Mouse (Mus musculus) cortical plate, adult 2 months (tissue): Measurements from ENCODE around the gene Cog5. TPM values are rescaled to one million over a fixed set of nuclear protein-coding genes. Genes with fewer than 3 reads are reported as not detected.
A peak's percentile ranks its signal among the peaks of the same experiment; 100 is the strongest.

ENCODE experiments used
- H3K27ac ChIP-seq: fragments of 200-500 bp; 2 replicates; pipeline ENCODE4 v1.5.1; 2012; ENCODE audit warnings: low read length, control low read depth, inconsistent platforms; ENCODE audit not compliant: insufficient read depth
- H3K4me1 ChIP-seq: fragments of 200-500 bp; 2 replicates; pipeline ENCODE4 v1.6.1; 2011; ENCODE audit warnings: low read length; ENCODE audit not compliant: control insufficient read depth, insufficient read depth
- H3K4me3 ChIP-seq: fragments of 200-500 bp; 2 replicates; pipeline ENCODE4 v1.5.1; 2011; ENCODE audit warnings: mild to moderate bottlenecking, low read length, control low read depth; ENCODE audit not compliant: insufficient read depth
- CTCF ChIP-seq: fragments of 200-500 bp; IDR thresholded peaks from 2 replicates; pipeline ENCODE4 v1.5.1; 2011; ENCODE audit warnings: mild to moderate bottlenecking, control low read depth, low read length; ENCODE audit not compliant: insufficient read depth; ENCODE audit errors: extremely low read depth
- POLR2A ChIP-seq: fragments of 200-500 bp; IDR thresholded peaks from 2 replicates; pipeline ENCODE4 v1.6.1; 2011; ENCODE audit warnings: mild to moderate bottlenecking, low read length, control low read depth; ENCODE audit not compliant: insufficient read depth; ENCODE audit errors: extremely low read depth
- polyA plus RNA-seq: library from polyadenylated mRNA; depleted of rRNA; stranded (reverse); fragments of >200 nt; gene quantifications from 2 replicates; pipeline ENCODE4 v1.2.3, GENCODE M21; 2012

The Cog5 gene
- polyA plus RNA-seq, 1 experiment, result 30.1 TPM

DNA sequence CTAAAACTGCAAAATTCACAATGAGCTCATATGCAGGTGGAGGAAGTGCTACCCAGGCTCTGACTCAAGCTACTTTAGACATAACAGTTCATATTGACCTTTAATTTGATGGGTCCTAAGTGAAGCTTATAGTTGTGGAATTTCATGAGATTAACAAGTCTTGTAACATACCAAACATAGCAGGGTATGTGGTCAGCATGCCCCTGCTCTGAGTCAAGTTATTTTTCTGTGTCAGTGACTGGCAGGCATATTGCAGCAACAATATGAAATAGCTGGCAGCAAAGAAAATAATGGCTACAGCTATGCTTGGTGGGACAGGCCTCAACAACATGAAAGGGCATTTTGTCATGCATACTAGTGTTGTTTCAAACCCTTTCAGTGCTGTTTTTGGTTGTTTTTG lies 183.9 kb downstream of the Cog5 start:
- Histone ChIP-seq H3K27ac (no peak overlapping the region), H3K4me3 (no peak overlapping the region), H3K4me1 (no peaks in the 10 kb centered on the region)
- no peak for TF ChIP-seq POLR2A
- no peak for TF ChIP-seq CTCF

- Histone ChIP-seq H3K4me1 (no peaks in the 10 kb centered on the region), H3K27ac (no peak overlapping the region), H3K4me3 (no peak overlapping the region)
- TF ChIP-seq POLR2A (no peak), CTCF (no peak)
Measured at GRCm38 (mm10) chr12:31839249-31839648, 184.6 kb downstream of the Cog5 start.

DNA sequence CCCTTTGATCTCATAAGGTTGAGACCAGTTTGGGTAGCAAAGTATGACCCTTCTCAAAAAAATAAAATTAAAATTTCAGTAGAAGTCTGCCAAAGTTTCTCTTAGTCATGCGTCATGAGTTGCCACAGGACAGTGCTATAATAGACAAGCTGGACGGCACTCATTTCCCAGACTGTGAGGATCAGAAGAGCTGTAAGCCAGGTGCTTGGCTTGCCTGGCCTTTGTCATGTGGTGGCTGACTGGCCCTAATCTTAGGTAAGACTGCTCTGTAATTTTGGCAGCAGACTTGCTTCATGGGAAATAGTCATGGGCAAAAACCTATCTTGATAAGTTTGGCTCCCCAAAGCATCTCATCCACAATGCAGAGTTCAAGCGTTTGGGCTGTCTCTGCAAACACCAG lies 191.4 kb downstream of the Cog5 start:
- TF ChIP-seq CTCF (no peak), POLR2A (no peak)

GRCm38 (mm10) chr12:31848630-31849415 lies 194.2 kb downstream of the Cog5 start:
- H3K27ac ChIP-seq, result peak overlapping the region; percentile 36; the same call in 1 of the 2 replicates
- H3K4me3 ChIP-seq, result no peak overlapping the region
- TF ChIP-seq POLR2A, result no peak
- no peak for TF ChIP-seq CTCF
- peaks cover 4% of the 10 kb centered on the region for H3K4me1 ChIP-seq

More for the DNA sequence above, 191.4 kb downstream of the Cog5 start:
- H3K27ac ChIP-seq, result no peak overlapping the region
- H3K4me1 ChIP-seq, result peaks cover 4% of the 10 kb centered on the region
- H3K4me3 ChIP-seq, result no peak overlapping the region

GRCm38 (mm10) chr12:31849601-31850000 lies 194.9 kb downstream of the Cog5 start:
- TF ChIP-seq CTCF, result no peak
- Histone ChIP-seq H3K4me3 (no peak overlapping the region), H3K4me1 (peaks cover 4% of the 10 kb centered on the region), H3K27ac (no peak overlapping the region)

- Histone ChIP-seq H3K4me3 (no peak overlapping the region), H3K4me1 (peaks cover 3% of the 10 kb centered on the region), H3K27ac (no peak overlapping the region)
- TF ChIP-seq CTCF (no peak), POLR2A (no peak)
Measured at GRCm38 (mm10) chr12:31854039-31854438, 199.4 kb downstream of the Cog5 start.

- Histone ChIP-seq H3K27ac (no peak overlapping the region), H3K4me1 (peaks cover 2% of the 10 kb centered on the region; the same call in 1 of the 2 replicates), H3K4me3 (no peak overlapping the region)
- TF ChIP-seq POLR2A, result no peak
- TF ChIP-seq CTCF, result no peak
Measured at GRCm38 (mm10) chr12:31854817-31855216, 200.1 kb downstream of the Cog5 start.

GRCm38 (mm10) chr12:31857784-31858183 lies 203.1 kb downstream of the Cog5 start:
- H3K27ac ChIP-seq, result no peak overlapping the region
- peaks cover 2% of the 10 kb centered on the region; the same call in 1 of the 2 replicates for H3K4me1 ChIP-seq
- TF ChIP-seq POLR2A, result no peak

DNA sequence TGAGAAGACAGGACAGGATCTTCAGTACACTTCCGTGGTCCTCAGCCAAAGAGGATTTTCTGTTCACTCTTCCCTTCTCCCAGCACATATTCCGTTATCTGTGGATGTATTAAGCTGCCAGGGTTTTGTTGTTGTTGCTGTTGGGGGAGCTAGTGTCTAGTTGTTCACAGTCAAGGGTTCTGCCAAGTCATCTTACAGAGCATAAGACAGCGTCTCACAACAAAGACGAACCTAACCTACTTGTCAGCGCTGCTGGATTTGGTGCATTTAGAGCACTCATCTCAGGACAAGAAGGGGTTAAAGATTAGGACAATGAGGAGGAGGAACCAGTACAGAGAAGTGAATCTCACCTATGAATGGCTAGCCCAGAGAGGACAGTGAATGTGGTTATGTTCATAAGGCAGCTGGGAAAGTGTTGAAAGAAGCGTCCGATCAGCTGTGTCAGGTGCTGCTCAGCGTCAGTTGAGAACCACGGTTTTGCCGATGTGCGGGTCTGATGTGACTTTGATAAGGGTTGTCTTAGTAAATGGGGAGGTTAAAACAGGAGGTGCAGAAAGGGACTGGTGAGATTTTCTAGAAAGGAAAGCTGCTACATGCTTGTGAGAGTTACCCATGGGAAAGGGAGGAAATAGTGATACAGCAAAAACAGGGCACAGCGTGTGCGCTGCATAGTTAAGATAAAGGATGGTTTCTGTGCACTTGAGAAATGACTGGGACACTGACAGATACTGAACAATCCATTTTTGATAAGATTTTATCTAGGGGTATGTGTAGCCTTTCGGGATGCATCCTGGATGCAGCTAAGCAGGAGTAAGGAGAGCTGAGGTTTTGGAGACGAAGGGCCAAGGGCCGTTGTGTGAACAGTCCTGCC lies 208.2 kb downstream of the Cog5 start:
- no peak overlapping the region for H3K4me3 ChIP-seq
- TF ChIP-seq CTCF (no peak), POLR2A (no peak)
- no peaks in the 10 kb centered on the region for H3K4me1 ChIP-seq
- H3K27ac ChIP-seq, result no peak overlapping the region

More at GRCm38 (mm10) chr12:31857784-31858183, 203.1 kb downstream of the Cog5 start:
- no peak overlapping the region for H3K4me3 ChIP-seq
